Mouse (Mus musculus) neutrophil, adult 83 days (primary cell): ENCODE results near the gene Fam184a. TPM values are rescaled to one million over a fixed set of nuclear protein-coding genes. Genes with fewer than 3 reads are reported as not detected.

Source experiments
- total RNA-seq, 2 experiments: library from RNA; stranded (reverse); gene quantifications; one replicate each; pipeline ENCODE4 v1.2.4; 2023

The Fam184a gene
- total RNA-seq = under 1 TPM in 1 of 2 experiments, not detected in 1; 0.39 TPM

DNA sequence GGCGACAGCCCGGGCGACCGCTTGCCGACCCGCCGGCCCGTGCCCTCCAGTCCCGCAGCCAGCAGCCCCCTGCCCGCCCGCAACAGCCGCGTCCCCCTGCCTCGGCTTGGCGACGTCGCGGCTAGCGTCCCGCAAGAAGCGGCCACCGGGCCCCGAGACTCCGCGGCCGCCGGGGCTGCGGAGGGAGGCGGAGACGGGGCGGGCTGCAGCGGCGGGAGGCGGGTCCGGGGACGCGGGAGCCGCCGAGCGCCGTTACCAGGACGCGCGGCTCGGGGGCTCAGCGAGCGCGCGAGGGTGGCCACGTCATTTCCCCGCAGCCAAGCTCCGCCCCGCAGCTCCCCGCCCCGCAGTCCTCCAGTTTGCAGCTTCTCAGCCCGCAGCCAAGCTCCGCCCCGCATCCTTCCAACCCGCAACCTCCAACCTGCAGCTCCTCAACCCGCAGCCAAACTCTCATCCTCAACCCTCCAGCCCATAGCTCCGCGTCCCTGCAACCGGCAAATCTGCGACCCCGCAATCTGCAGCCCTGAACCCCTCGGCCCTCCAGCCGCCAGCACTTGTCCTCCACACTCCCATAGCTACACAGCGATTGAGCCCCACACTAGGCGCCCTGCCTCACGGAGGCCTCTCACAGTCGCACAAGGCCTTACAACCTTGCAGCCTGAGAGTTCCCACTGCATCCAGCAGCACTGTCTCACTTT, at the start of gene Fam184a:
Gene Fam184a (minus strand): TSS at position 169 of the 698 bp plus-strand sequence.

DNA sequence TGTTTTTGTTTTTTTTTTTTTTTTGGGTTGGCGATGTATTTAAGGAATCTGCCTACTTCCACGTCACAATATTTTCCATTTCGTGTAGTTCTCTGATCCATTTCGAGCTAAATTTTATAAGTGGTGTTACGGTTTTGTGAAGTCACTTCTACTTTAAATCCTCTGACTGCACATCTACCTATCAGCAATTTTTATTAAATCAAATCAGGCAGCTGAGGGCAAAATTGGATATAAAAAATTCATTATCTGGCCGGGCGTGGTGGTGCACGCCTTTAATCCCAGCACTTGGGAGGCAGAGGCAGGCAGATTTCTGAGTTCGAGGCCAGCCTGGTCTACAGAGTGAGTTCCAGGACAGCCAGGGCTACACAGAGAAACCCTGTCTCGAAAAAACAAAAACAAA, 120.6 kb downstream of the Fam184a start, which contains the start of gene Mcm9:
Gene Mcm9 (minus strand): TSS at position 101 of the 400 bp plus-strand sequence.

DNA sequence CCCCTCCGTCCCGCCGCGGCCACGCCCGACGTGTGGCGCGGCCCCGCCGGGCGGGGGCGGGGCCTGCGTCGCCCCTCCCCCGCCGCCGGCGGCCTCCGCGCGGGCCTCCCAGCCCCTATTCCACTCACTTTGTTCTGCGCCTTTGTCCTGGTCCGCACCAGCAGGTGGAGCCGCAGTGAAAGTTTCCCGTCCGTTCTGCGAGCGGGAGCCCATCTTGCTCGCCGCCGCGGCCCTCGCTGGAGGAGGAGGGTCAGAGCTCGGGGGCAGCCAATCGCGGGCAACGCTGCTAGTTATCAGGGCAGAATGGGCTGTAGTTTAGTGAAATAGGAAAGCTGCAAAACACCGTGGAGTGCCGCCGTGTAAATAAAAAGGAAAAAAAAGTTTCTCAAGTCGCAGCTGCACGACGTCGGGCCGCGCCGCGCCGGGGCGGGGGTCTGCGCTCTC, 154.2 kb downstream of the Fam184a start, which contains the start of gene Asf1a:
Gene Asf1a (plus strand): TSS at position 81 of the 444 bp plus-strand sequence.

Other genes with a start within 250 kb of the Fam184a start
- 10 to 100 TPM; 25.5 to 26.5 TPM for gene Asf1a, start 154.4 kb downstream of the Fam184a start, total RNA-seq
- 10 to 100 TPM; 10.5 to 11.8 TPM for gene Mcm9, start 120.7 kb downstream of the Fam184a start, total RNA-seq